Mouse (Mus musculus) brain, adult 2 months (tissue): ENCODE measurements around the gene Clcf1.

ENCODE experiments used
- DNase-seq: peaks from one replicate; pipeline ENCODE4 v3.0.0; 2011; ENCODE audit warnings: low read depth, low spot score

Clcf1 gene

DNA sequence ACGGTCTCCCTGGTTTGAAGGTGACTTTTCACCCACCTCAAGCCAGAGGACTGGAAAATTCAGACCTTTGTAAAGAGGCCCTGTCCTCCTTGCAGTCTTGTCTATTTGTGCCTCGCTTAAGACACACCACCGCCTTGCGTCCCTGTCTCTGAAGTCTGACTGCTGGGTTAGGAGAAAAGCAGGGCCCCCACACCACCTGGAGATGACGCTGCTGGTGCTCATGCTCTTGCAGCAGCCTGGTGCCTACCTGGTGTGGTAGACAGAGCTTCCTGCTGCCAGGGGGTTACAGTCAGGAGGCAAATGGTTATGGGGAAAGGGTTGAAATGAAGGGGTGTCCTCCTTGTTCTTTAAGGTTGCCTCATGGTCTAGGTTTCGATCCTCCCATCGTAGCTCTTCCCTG, 40.2 kb downstream of the Clcf1 start:
- DNase-seq = no peak

GRCm38 (mm10) chr19:4255583-4256162, 41.6 kb downstream of the Clcf1 start:
- no peak for DNase-seq

DNA sequence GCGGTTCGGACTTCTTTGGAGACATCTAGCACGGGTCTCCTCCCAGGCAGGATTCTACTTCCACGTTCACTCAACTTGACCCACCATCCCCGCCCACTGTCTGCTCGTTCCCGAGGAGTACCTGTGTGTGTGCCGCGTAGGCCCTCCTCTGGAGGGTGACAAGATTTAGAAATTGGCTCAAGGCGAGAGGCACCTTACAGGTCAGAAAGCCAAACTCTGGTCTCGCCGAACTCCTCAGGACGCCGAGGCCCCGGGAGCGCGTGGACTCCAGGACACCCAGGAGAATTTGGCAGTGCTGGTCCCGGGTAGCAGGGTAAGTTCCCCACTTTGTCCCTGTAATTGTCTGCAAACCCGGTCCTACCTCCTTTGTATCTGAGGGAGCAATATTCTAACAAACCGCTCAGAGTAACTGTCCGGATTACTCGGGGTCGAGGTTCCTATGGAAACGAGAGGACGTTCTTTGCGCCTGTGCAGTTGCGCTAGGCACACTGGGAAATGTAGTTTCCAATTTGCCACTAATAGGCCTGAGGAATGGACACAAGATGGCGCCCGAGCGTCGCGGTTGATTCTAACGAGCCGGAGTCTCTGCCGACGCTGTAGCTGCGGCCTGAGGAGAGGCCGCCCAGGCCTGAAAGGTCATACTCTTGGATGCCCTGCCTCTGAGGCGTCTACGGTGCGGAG, 43.3 kb downstream of the Clcf1 start:
- peak; percentile 98 for DNase-seq

DNA sequence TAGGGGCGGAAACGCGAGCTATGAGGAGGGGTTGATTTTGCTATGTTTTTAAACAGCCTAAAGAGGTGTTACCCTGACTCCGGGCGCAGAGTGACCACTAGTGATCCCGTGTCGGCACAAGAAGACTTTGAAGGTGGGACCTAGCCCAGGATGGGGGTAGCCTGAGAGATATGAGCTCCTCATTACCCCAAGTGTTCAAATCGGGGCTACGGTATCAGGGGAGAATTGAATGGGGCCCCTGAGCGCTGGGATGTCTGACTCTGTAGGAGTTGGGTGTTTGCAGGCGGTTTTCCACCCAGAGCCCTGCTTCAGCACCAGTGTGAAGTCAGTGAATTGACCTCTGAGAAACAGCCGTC, 43.8 kb downstream of the Clcf1 start:
- DNase-seq = no peak

DNA sequence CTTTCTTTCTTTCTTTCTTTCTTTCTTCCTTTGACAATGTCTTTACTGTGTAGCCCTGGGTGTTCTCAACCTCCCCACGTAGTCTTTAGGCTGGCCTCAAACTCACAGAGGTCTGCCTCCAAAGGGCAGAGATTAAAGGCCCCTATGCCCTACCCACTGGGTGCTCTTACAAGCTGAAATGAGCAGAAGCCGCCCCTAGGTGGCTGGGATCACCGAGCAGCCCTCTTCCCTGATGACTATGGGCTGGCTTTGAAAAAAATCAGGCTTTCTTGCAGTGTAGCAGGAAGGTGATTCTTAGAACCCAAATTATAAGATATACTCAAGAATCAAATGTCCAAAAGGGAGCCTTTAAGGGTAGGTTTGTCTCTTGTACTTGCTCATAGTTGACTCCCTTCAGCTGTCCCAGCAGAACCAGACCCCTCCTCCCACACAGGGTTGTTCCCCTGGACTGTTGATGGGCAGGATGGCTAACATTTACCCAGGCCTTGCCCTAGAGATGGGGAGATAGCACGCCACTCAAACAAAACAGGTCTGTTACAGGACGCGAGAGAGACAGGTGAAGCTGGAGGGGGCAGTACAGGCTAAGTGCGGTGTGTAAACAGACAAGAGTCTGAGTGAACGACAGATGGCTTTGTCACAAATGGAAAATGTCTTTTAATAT, 47.1 kb downstream of the Clcf1 start:
- no peak for DNase-seq

- DNase-seq = no peak
These were observed 48.7 kb downstream of the Clcf1 start for GRCm38 (mm10) chr19:4262756-4263155.

- DNase-seq = peak; percentile 54
These were observed 49.7 kb downstream of the Clcf1 start for GRCm38 (mm10) chr19:4263702-4264101.

GRCm38 (mm10) chr19:4264171-4264780, 50.2 kb downstream of the Clcf1 start:
- no peak for DNase-seq

DNA sequence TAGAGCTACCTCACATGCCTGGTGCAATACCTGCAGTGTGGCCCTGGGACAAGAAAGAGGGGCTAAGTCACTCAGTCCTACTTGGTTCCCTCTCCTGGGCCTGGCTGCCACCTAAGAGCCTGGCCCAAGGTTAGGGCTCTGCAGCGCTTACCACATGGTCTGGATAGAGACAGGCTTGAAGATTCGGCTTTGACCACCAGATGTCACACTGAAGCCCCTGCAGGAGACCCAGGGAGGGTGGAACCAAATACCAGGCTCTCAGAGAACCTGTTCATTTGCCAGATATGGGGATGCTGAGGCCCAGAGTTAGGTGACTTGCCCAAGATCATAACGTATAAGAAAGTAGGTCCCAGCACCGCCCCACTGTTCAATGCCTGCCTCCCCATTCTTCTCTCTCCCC, 51.9 kb downstream of the Clcf1 start:
- no peak for DNase-seq

- peak; percentile 90 for DNase-seq
These were observed 54.7 kb downstream of the Clcf1 start, which contains the start of gene Ssh3 for GRCm38 (mm10) chr19:4268566-4269361. TSS of gene Ssh3 (minus strand) at chr19:4269180.

GRCm38 (mm10) chr19:4270187-4270586, 56.1 kb downstream of the Clcf1 start:
- DNase-seq = no peak

DNA sequence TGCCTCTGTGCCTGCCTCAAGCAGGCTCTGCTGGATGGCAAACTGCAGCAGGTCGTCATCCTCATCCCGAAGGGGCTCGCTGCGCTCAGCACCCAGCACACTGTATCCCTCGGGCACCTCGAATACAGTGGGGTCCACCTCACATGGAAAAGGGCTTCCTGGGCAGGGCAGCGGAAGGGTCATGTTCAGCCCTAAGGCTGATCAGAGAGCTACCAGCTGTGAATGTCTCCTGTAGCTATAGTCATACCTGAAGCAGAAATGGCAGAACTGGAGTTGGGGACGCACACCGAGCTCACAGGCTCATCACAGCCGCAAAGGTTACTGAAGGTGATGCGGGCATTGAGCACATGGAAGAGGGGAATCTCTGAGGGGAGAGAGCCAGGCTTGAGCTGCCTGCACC, 56.9 kb downstream of the Clcf1 start:
- DNase-seq = no peak
